15 mouse cellular contexts compared by ENCODE assay signal in the genomic region with DNA sequence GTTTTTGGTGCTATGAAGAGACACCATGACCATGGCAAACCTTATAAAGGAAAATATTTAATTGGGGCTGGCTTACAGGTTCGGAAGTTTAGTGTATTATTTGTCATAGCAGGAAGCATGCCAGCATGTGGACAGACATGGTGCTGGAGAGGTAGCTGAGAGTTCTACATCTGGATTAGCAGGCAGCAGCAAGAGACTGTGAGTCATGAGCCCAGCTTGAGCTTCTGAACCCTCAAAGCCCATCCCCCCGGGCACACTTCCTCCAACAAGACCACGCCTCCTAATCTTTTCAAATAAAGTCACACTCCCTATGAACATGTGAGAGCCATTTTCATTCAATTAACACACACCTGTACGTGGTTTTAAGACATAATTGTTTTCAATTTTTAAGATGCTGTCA. TPM values are rescaled to one million over a fixed set of nuclear protein-coding genes. Genes with fewer than 3 reads are reported as not detected.
A peak's percentile ranks its signal among the peaks of the same experiment; 100 is the strongest.
DNase-seq lines count a peak whose midpoint lies in the region.
"Had no signal": no experiment of that assay in that cellular context is flagged by ENCODE, and none has a peak within 500 bp of the region (broad histone marks: within the 10 kb centered on the region; RNA-seq: fewer than 3 reads in every experiment).

No protein-coding gene starts in this region.

- H3K36me3 ChIP-seq in splenic B cell, adult 2 months (ENCODE audit: control insufficient read depth, insufficient read depth, low read length, poor library complexity, severe bottlenecking) = no peaks in the 10 kb centered on the region
- no peaks in the 10 kb centered on the region for H3K36me3 ChIP-seq in hindbrain, embryonic 10.5 days
- H3K36me3 ChIP-seq: kidney, embryonic 15.5 days; stomach, embryonic 15.5 days had no signal

- peaks cover 27% of the 10 kb centered on the region for H3K4me1 ChIP-seq in hindbrain, embryonic 10.5 days (replicated peaks)

- H3K9me3 ChIP-seq in hindbrain, embryonic 10.5 days = no peaks in the 10 kb centered on the region
- H3K9me3 ChIP-seq: kidney, embryonic 15.5 days; stomach, embryonic 15.5 days had no signal

- WGBS in hindbrain, embryonic 10.5 days = 74% methylated on average over 4 of the region's 4 CpGs

- no peak overlapping the region for H3K4me3 ChIP-seq in hindbrain, embryonic 10.5 days
- H3K4me3 ChIP-seq: erythroblast, embryonic 14.5 days; kidney, embryonic 15.5 days; layer of hippocampus, adult 2 months; stomach, embryonic 15.5 days had no signal

- H3K27ac ChIP-seq in hindbrain, embryonic 10.5 days = no peak overlapping the region
- H3K27ac ChIP-seq: layer of hippocampus, adult 2 months; stomach, embryonic 15.5 days had no signal

- peak; percentile 54 for DNase-seq in lung, postnatal 36 days
- DNase-seq in lung, postnatal 4 days = no peak
- DNase-seq in CD4-positive helper T cell, adult 2 months (ENCODE audit: low read depth, low spot score) = peak; percentile 66
- peak; percentile 76 for DNase-seq in T-cell, adult 2 months (ENCODE audit: low spot score)
- DNase-seq in splenic B cell, adult 2 months (ENCODE audit: low read depth, low spot score) = peak; percentile 53
- no peak for DNase-seq in hindbrain, embryonic 10.5 days (ENCODE audit: low spot score)
- no peak for DNase-seq in MN1 (ENCODE audit: low spot score)
- DNase-seq: adrenal gland, postnatal 25 days; cerebellum, adult 18-20 months; heart, adult 11 months; right cerebral cortex, postnatal 4 days had no signal

- no peaks in the 10 kb centered on the region for H3K27me3 ChIP-seq in splenic B cell, adult 2 months (ENCODE audit: control insufficient read depth, insufficient read depth, low read length, poor library complexity, severe bottlenecking)
- H3K27me3 ChIP-seq in hindbrain, embryonic 10.5 days (ENCODE audit: insufficient read depth, poor library complexity, severe bottlenecking) = 0 out of 2 replicates have a peak, but pooled peaks cover 2% of the 10 kb centered on the region
- H3K27me3 ChIP-seq: kidney, embryonic 15.5 days; stomach, embryonic 15.5 days had no signal

RNA-seq across cellular contexts. Expression of a gene that starts 18.7 kb away (rescaled TPM):
- polyA plus RNA-seq in hindbrain, embryonic 10.5 days (2016; fragmentation: Nextera tagmentation; extraction: Ambion mirVana) = 172 and 189 TPM in 2 replicates

RNA-seq across cellular contexts. Expression of a gene that starts 54.5 kb away (rescaled TPM):
- polyA plus RNA-seq in hindbrain, embryonic 10.5 days (2016; fragmentation: Nextera tagmentation; extraction: Ambion mirVana) = 514 and 598 TPM in 2 replicates

Comparison
In these comparisons a context has a peak if more than half of its experiments do, and no peak if none do; other contexts are left out.
1. DNase-seq: peak in lung, postnatal 36 days (single experiment), CD4-positive helper T cell, adult 2 months (single experiment), T-cell, adult 2 months (single experiment) and splenic B cell, adult 2 months (single experiment); none in lung, postnatal 4 days (0 of 2), hindbrain, embryonic 10.5 days (single experiment) and MN1 (single experiment).